Mouse (Mus musculus) spleen, adult 2 months (tissue): ENCODE measurements at regions not wholly inside any gene's neighbourhood (a gene's known extent, or its start where the extent isn't known, plus 50 kb on each side); places are given as distances from the start of the nearest gene placed in this dataset.

Experiments used
- DNase-seq, 2 experiments: peaks; one replicate each; pipeline versions ENCODE4 v3.0.0 to v3.0.0-alpha.2; 2012 to 2021; ENCODE audit warnings: low spot score in 2 of 2, low read depth in 1 of 2
- H3K27ac ChIP-seq: fragments of 200-500 bp; 2 replicates; pipeline ENCODE4 v1.5.1; 2012; ENCODE audit warnings: low read length, inconsistent platforms; ENCODE audit not compliant: insufficient read depth
- H3K27me3 ChIP-seq: fragments of 200-500 bp; 2 replicates; pipeline ENCODE4 v1.6.1; 2012; ENCODE audit warnings: mild to moderate bottlenecking, moderate library complexity, low read length, inconsistent platforms; ENCODE audit not compliant: control insufficient read depth, insufficient read depth
- H3K36me3 ChIP-seq: fragments of 200-500 bp; 2 replicates; pipeline ENCODE4 v1.6.1; 2012; ENCODE audit warnings: mild to moderate bottlenecking, low read length, inconsistent platforms; ENCODE audit not compliant: control insufficient read depth, insufficient read depth
- H3K4me1 ChIP-seq: fragments of 200-500 bp; 2 replicates; pipeline ENCODE4 v1.6.1; 2011; ENCODE audit warnings: inconsistent platforms; ENCODE audit not compliant: control insufficient read depth, insufficient read depth, insufficient read length
- H3K4me3 ChIP-seq: fragments of 200-500 bp; 2 replicates; pipeline ENCODE4 v1.5.1; 2011; ENCODE audit warnings: mild to moderate bottlenecking, inconsistent platforms; ENCODE audit not compliant: insufficient read depth, insufficient read length; ENCODE audit errors: extremely low read depth
- CTCF ChIP-seq: fragments of 200-500 bp; IDR thresholded peaks from 2 replicates; pipeline ENCODE4 v1.5.1; 2011; ENCODE audit warnings: mild to moderate bottlenecking, inconsistent platforms; ENCODE audit not compliant: insufficient read depth, insufficient read length, insufficient replicate concordance; ENCODE audit errors: extremely low read depth
- POLR2A ChIP-seq: fragments of 200-500 bp; IDR thresholded peaks from 2 replicates; pipeline ENCODE4 v1.6.1; 2011; ENCODE audit warnings: low read depth, low read length, inconsistent platforms
- WGBS: fragments of 180-500 bp; shearing (Covaris S2); methylation state at CpG from one replicate; pipeline ENCODE4 v1.1.7; 2018; 5-methylcytosine and 5-hydroxymethylcytosine counted together

DNA sequence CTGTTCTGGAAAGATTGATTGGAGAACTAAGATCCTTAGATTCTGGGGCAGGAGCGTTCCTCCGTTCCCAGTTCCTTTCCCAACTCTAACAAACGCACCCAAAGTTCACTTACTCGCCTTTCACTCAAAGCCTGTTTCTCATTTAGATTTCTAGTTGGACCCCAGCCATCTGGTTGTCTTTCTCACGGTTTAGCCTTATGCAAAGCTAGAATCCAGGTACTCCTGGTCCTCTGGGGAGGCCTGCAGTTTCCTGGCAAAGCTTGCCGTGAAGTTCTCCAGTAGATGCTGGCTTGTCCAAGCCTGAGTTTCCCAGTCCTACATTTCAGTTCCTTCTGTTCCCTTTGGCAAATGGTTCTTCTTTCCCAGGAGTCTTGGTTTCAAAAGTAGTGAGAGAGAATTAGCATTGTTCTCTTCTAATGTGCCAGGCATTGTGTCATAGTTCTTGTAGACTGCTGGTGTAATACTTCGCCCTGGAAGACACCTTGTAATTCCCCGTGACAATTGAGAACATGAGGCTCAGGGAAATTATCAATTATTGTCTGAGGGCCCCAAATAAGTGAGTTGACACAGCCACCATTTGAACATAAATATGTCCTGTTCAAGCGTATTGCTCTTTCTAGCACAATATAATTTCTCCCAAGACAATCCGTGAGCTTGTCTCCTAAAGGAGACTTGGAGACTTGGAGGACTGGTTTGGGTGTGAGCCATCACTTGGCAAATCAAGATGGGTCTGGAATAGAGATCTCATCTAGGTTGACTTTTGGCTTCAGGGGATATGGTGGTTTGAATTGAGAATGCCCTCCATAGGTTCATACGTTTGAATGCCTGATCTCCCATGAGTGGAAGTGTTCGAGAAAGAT, 126.0 kb downstream of the Mtx2 start:
- WGBS: 92% methylated on average over 12 of the region's 12 CpGs
- no peak for DNase-seq
- Histone ChIP-seq H3K4me1 (no peaks in the 10 kb centered on the region), H3K4me3 (no peak overlapping the region), H3K27ac (no peak overlapping the region), H3K27me3 (no peaks in the 10 kb centered on the region), H3K36me3 (no peaks in the 10 kb centered on the region)
- no peak for TF ChIP-seq CTCF
- no peak for TF ChIP-seq POLR2A

DNA sequence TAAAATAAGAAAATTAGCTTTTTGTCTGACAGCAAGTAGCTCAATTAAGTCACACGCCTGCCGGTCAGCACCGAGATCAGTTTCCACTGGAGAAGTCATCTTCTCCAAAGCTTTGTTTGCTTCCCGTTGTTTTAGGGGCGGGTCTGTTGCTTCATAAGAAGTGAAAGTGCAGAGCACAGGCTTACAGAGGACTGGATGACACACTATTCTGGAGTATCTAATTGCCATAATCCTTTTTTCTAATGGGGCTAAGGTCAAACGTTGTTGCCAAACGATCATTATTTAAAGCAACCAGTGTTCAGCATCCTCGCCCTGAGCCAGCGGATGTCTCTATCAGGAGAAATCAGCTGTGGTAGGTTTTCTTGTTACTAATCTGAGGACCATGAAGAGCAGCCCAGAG, 128.5 kb downstream of the Mtx2 start:
- WGBS: 78% methylated on average over 9 of the region's 9 CpGs
- no peak overlapping the region for H3K27ac ChIP-seq
- TF ChIP-seq POLR2A: no peak
- no peak for TF ChIP-seq CTCF
- no peaks in the 10 kb centered on the region for H3K27me3 ChIP-seq
- H3K4me1 ChIP-seq: no peaks in the 10 kb centered on the region
- no peak for DNase-seq
- H3K36me3 ChIP-seq: no peaks in the 10 kb centered on the region
- H3K4me3 ChIP-seq: no peak overlapping the region

- H3K4me3 ChIP-seq: no peak overlapping the region
- no peak for DNase-seq
- no peak for TF ChIP-seq CTCF
- no peak for TF ChIP-seq POLR2A
- no peaks in the 10 kb centered on the region for H3K27me3 ChIP-seq
- no peak overlapping the region for H3K27ac ChIP-seq
- H3K36me3 ChIP-seq: no peaks in the 10 kb centered on the region
- 86% methylated on average over 4 of the region's 4 CpGs for WGBS
- no peaks in the 10 kb centered on the region for H3K4me1 ChIP-seq
Measured at GRCm38 (mm10) chr2:74955281-74956128, 129.9 kb downstream of the Mtx2 start.

- Histone ChIP-seq H3K36me3 (no peaks in the 10 kb centered on the region), H3K27me3 (no peaks in the 10 kb centered on the region), H3K4me3 (no peak overlapping the region), H3K4me1 (no peaks in the 10 kb centered on the region), H3K27ac (no peak overlapping the region)
- no peak for TF ChIP-seq POLR2A
- no peak for TF ChIP-seq CTCF
- 96% methylated on average over 1 of the region's 1 CpGs for WGBS
- no peak for DNase-seq
Measured at GRCm38 (mm10) chr2:74956129-74956450, 130.5 kb downstream of the Mtx2 start.

- DNase-seq: no peak
- WGBS: 89% methylated on average over 2 of the region's 2 CpGs
- no peak overlapping the region for H3K27ac ChIP-seq
- H3K27me3 ChIP-seq: no peaks in the 10 kb centered on the region
- no peaks in the 10 kb centered on the region for H3K4me1 ChIP-seq
- H3K36me3 ChIP-seq: no peaks in the 10 kb centered on the region
- TF ChIP-seq POLR2A (no peak), CTCF (no peak)
- H3K4me3 ChIP-seq: no peak overlapping the region
Measured at GRCm38 (mm10) chr2:74956556-74956955, 131.0 kb downstream of the Mtx2 start.

- Histone ChIP-seq H3K36me3 (no peaks in the 10 kb centered on the region), H3K4me1 (no peaks in the 10 kb centered on the region), H3K27ac (no peak overlapping the region), H3K27me3 (no peaks in the 10 kb centered on the region), H3K4me3 (no peak overlapping the region)
- WGBS: 71% methylated on average over 5 of the region's 5 CpGs
- TF ChIP-seq CTCF (no peak), POLR2A (no peak)
- DNase-seq: no peak
Measured at GRCm38 (mm10) chr2:74959936-74960335, 134.3 kb downstream of the Mtx2 start.
